Mouse (Mus musculus) cerebellum, adult 2 months (tissue): ENCODE measurements around the gene Arl6.

Source experiments
- CTCF ChIP-seq: fragments of 200-500 bp; IDR thresholded peaks from 2 replicates; pipeline ENCODE4 v1.5.1; 2011; ENCODE audit warnings: low read depth, mild to moderate bottlenecking, control low read depth, low read length, moderate library complexity, borderline replicate concordance; ENCODE audit not compliant: insufficient read depth
- POLR2A ChIP-seq: fragments of 200-500 bp; IDR thresholded peaks from 2 replicates; pipeline ENCODE4 v1.6.1; 2011; ENCODE audit warnings: low read length, control low read depth, borderline replicate concordance; ENCODE audit not compliant: insufficient read depth

- TF ChIP-seq POLR2A (no peak), CTCF (no peak)
These were observed 35.0 kb downstream of the Arl6 start for GRCm38 (mm10) chr16:59604078-59604781.
